In the genomic region with DNA sequence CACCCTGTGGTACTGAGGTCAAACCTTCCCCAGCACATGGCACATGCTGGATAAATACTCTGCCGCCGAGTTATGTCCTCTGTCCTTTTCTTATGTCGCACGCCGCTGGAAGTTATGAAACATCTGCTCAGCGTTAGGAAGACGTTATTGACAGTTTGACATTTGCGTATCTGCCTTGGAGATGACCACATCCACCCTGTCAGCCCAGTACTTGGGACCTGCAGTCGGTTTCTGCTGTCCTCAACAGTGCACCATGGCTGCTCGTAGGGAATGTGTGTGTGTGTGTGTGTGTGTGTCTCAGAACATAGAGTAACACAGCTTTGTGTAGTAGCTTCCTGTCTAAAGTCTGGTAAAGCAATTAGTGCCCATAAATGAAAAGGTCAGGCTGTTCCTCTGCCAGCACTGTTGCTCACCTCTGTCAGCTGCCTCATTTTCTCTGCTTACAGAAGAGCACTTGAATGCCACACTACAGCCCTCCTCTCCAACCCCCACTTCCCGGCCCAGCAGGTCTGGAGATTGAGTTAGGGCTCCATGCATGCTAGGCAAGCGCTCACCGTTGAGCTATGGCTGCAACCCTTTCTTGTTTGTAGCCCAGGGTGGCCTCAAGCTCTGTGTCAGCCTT, we compare ENCODE assay signal across 19 mouse cellular contexts. TPM values are rescaled to one million over a fixed set of nuclear protein-coding genes. Genes with fewer than 3 reads are reported as not detected.
DNase-seq lines count a peak whose midpoint lies in the region; ATAC-seq and TF ChIP-seq lines count a peak whose summit lies in the region.
"Had no signal": no experiment of that assay in that cellular context is flagged by ENCODE, and none has a peak within 500 bp of the region (broad histone marks: within the 10 kb centered on the region; RNA-seq: fewer than 3 reads in every experiment).

No protein-coding gene starts in this region.

- ATAC-seq in limb, embryonic 15.5 days (ENCODE audit: insufficient number of reproducible peaks, low FRiP score, low TSS enrichment, low read depth), result no peak
- ATAC-seq in lung, embryonic 14.5 days (ENCODE audit: insufficient read depth), result peak; percentile 42; the same call in 1 of the 2 replicates
- ATAC-seq in megakaryocyte progenitor cell, adult 5-6 weeks (replicated peaks; ENCODE audit: poor library complexity), result peak; percentile 84
- ATAC-seq: Patski had no signal

- no peaks in the 10 kb centered on the region for H3K9me3 ChIP-seq in limb, embryonic 15.5 days
- no peaks in the 10 kb centered on the region for H3K9me3 ChIP-seq in limb, embryonic 10.5 days (replicated peaks)
- no peaks in the 10 kb centered on the region for H3K9me3 ChIP-seq in lung, embryonic 14.5 days (ENCODE audit: low read depth, low read length)
- H3K9me3 ChIP-seq: forebrain, embryonic 12.5 days; heart, embryonic 13.5 days had no signal

- H3K36me3 ChIP-seq in limb, embryonic 15.5 days, result peaks cover 12% of the 10 kb centered on the region
- H3K36me3 ChIP-seq in limb, embryonic 10.5 days, result no peaks in the 10 kb centered on the region
- peaks cover 6% of the 10 kb centered on the region; the same call in 1 of the 2 replicates for H3K36me3 ChIP-seq in lung, embryonic 14.5 days (ENCODE audit: insufficient read depth)
- H3K36me3 ChIP-seq: forebrain, embryonic 12.5 days had no signal

- H3K4me2 ChIP-seq in limb, embryonic 15.5 days, result no peak overlapping the region
- H3K4me2 ChIP-seq in lung, embryonic 14.5 days, result no peak overlapping the region
- H3K4me2 ChIP-seq: forebrain, embryonic 12.5 days; heart, embryonic 13.5 days; hindbrain, embryonic 14.5 days; midbrain, embryonic 11.5 days had no signal

- H3K4me1 ChIP-seq in limb, embryonic 15.5 days, result peaks cover 10% of the 10 kb centered on the region; the same call in 1 of the 2 replicates
- peaks cover 10% of the 10 kb centered on the region for H3K4me1 ChIP-seq in limb, embryonic 10.5 days
- 0 out of 2 replicates have a peak, but pooled peaks cover 3% of the 10 kb centered on the region for H3K4me1 ChIP-seq in lung, embryonic 14.5 days (ENCODE audit: insufficient read depth)

- no peak for TF ChIP-seq CTCF in gastrocnemius, adult 2 months (IDR thresholded peaks at IDR 0.05)
- TF ChIP-seq CTCF in lung, embryonic 14.5 days (IDR thresholded peaks at IDR 0.05; ENCODE audit: low read depth), result no peak

- H3K27me3 ChIP-seq in limb, embryonic 15.5 days, result no peaks in the 10 kb centered on the region
- H3K27me3 ChIP-seq in limb, embryonic 10.5 days (ENCODE audit: low read depth, poor library complexity, severe bottlenecking), result no peaks in the 10 kb centered on the region
- no peaks in the 10 kb centered on the region for H3K27me3 ChIP-seq in lung, embryonic 14.5 days (ENCODE audit: insufficient read depth, low read length)
- H3K27me3 ChIP-seq: forebrain, embryonic 12.5 days; heart, embryonic 13.5 days; Patski had no signal

- peak overlapping the region; percentile 56 for H3K27ac ChIP-seq in gastrocnemius, adult 2 months
- H3K27ac ChIP-seq in limb, embryonic 15.5 days, result peak overlapping the region; percentile 11
- no peak overlapping the region for H3K27ac ChIP-seq in limb, embryonic 10.5 days
- no peak overlapping the region for H3K27ac ChIP-seq in lung, embryonic 14.5 days (ENCODE audit: low read depth)
- H3K27ac ChIP-seq: forebrain, embryonic 12.5 days; heart, embryonic 13.5 days; hindbrain, embryonic 14.5 days had no signal

- no peak overlapping the region for H3K9ac ChIP-seq in limb, embryonic 15.5 days
- H3K9ac ChIP-seq in lung, embryonic 14.5 days, result no peak overlapping the region
- H3K9ac ChIP-seq: forebrain, embryonic 12.5 days; heart, embryonic 13.5 days; hindbrain, embryonic 14.5 days had no signal

- WGBS in limb, embryonic 15.5 days, result 58% methylated on average over 13 of the region's 13 CpGs
- whole genome bisulfite sequencing in limb, embryonic 10.5 days, result 81% methylated on average over 13 of the region's 13 CpGs
- 46% methylated on average over 13 of the region's 13 CpGs for WGBS in lung, embryonic 14.5 days

- no peak overlapping the region for H3K4me3 ChIP-seq in gastrocnemius, adult 2 months
- no peak overlapping the region for H3K4me3 ChIP-seq in limb, embryonic 15.5 days
- H3K4me3 ChIP-seq in limb, embryonic 10.5 days, result no peak overlapping the region
- no peak overlapping the region for H3K4me3 ChIP-seq in lung, embryonic 14.5 days (ENCODE audit: low read depth, low read length)
- H3K4me3 ChIP-seq: forebrain, embryonic 12.5 days; heart, embryonic 13.5 days; myocyte had no signal

- no peak for DNase-seq in gastrocnemius, adult 2 months
- no peak for DNase-seq in gastrocnemius, postnatal 36 days
- DNase-seq in limb, embryonic 10.5 days (ENCODE audit: low spot score), result no peak
- peak; percentile 19 for DNase-seq in lung, embryonic 14.5 days
- no peak for DNase-seq in cerebellum, adult 8-10 months
- no peak for DNase-seq in adipocyte (ENCODE audit: low spot score)
- DNase-seq: cerebellum, adult 18-20 months; kidney, adult 11 months; kidney, postnatal 14 days; right cerebral cortex, postnatal 14 days; thymus, postnatal 4 days had no signal

- intact Hi-C loops in gastrocnemius, adult 2 months (cut with DNase I), result loop anchor here (5.0 kb wide), 1 partner anchor 73 kb away; the partner anchor contains the start of gene Pik3c2a
- intact Hi-C loops in gastrocnemius, postnatal 36 days (cut with DNase I), result no loop called here

RNA-seq across cellular contexts. Expression of gene Nucb2, which starts 11.5 kb away (rescaled TPM):
- 1 to 10 TPM; 3.9 to 7.7 TPM for total RNA-seq in gastrocnemius, adult 2 months (2021)
- 1 to 10 TPM; 4.2 to 6.2 TPM for total RNA-seq in gastrocnemius, postnatal 36 days (2021)
- 35.5 and 38.2 TPM in 2 replicates for polyA plus RNA-seq in limb, embryonic 15.5 days (2015; fragmentation: Nextera tagmentation; extraction: Ambion mirVana)
- polyA plus RNA-seq in limb, embryonic 10.5 days (2016; fragmentation: Nextera tagmentation; extraction: Ambion mirVana), result 6.6 and 7.1 TPM in 2 replicates
- 16.8 and 20.2 TPM in 2 replicates for polyA plus RNA-seq in lung, embryonic 14.5 days (2014; fragmentation: Nextera tagmentation; extraction: Ambion mirVana)
- total RNA-seq in megakaryocyte progenitor cell, adult 5-6 weeks (2015), result 93.7 and 123 TPM in 2 replicates
- total RNA-seq in megakaryocyte progenitor cell, adult 5-6 weeks (2017), result 119 TPM in 2 replicates

Comparison
In these comparisons a context has a peak if more than half of its experiments do, and no peak if none do; other contexts are left out.
1. H3K27ac ChIP-seq: peak in gastrocnemius, adult 2 months (single experiment) and limb, embryonic 15.5 days (single experiment); none in limb, embryonic 10.5 days (single experiment) and lung, embryonic 14.5 days (single experiment).
2. RNA of gene Nucb2, which starts 11.5 kb away (total RNA-seq): 93.7 to 123 TPM in megakaryocyte progenitor cell, adult 5-6 weeks; 3.9 to 7.7 TPM in gastrocnemius, adult 2 months and 4.2 to 6.2 TPM in gastrocnemius, postnatal 36 days; every median in the first group is over 10 times any median in the second.